Mouse (Mus musculus) bone marrow macrophage, adult 2 months (primary cell): ENCODE measurements around the gene Mrpl47.

Experiments used
- CTCF ChIP-seq: IDR thresholded peaks from 2 replicates; pipeline ENCODE4 v1.5.1; 2012; ENCODE audit warnings: low read depth, mild to moderate bottlenecking, low read length, moderate library complexity
- POLR2A ChIP-seq: IDR thresholded peaks from 2 replicates; pipeline ENCODE4 v1.6.1; 2012; ENCODE audit warnings: mild to moderate bottlenecking, low read depth, low read length, borderline replicate concordance

GRCm38 (mm10) chr3:32770781-32771180 is 33.4 kb upstream of the Mrpl47 start:
- TF ChIP-seq CTCF (no peak), POLR2A (no peak)
